Mouse (Mus musculus): ENCODE results near the gene Clec11a.
"Not testable (repeated sequence)": the region's sequence is repeated elsewhere in the genome, so short reads cannot be mapped to it uniquely, and the experiment has no call there.

Gene Clec11a

GRCm38 (mm10) chr7:44322290-44322689, 15.6 kb upstream of the Clec11a start:
- no peak for DNase-seq (ENCODE audit: low read depth, low spot score)

- DNase-seq (ENCODE audit: low read depth, low spot score) = no peak
Measured at GRCm38 (mm10) chr7:44320886-44321285, 14.2 kb upstream of the Clec11a start.

- no peak for DNase-seq (ENCODE audit: low read depth, low spot score)
Measured at GRCm38 (mm10) chr7:44317913-44318312, 11.2 kb upstream of the Clec11a start.

- DNase-seq (ENCODE audit: low read depth, low spot score) = no peak
Measured at GRCm38 (mm10) chr7:44312484-44312883, 5.8 kb upstream of the Clec11a start.

- DNase-seq (ENCODE audit: low read depth, low spot score) = no peak
Measured at GRCm38 (mm10) chr7:44311713-44312304, 5.1 kb upstream of the Clec11a start.

- peak; percentile 49 for DNase-seq (ENCODE audit: low read depth, low spot score)
Measured at GRCm38 (mm10) chr7:44310878-44311712, 4.4 kb upstream of the Clec11a start.

GRCm38 (mm10) chr7:44310285-44310877, 3.7 kb upstream of the Clec11a start:
- DNase-seq (ENCODE audit: low read depth, low spot score) = no peak

- no peak for DNase-seq (ENCODE audit: low read depth, low spot score)
Measured at GRCm38 (mm10) chr7:44309475-44310284, 3.0 kb upstream of the Clec11a start, which contains the start of gene Shank1. Gene Shank1 (plus strand): TSS chr7:44310253.

- DNase-seq (ENCODE audit: low read depth, low spot score) = no peak
Measured at GRCm38 (mm10) chr7:44307261-44308020, 739 bp upstream of the Clec11a start.

GRCm38 (mm10) chr7:44305686-44306085, 1.0 kb downstream of the Clec11a start:
- DNase-seq (ENCODE audit: low read depth, low spot score) = no peak

GRCm38 (mm10) chr7:44304775-44305641, 1.7 kb downstream of the Clec11a start:
- peak; percentile 99 for DNase-seq (ENCODE audit: low read depth, low spot score)

GRCm38 (mm10) chr7:44304463-44304774, 2.3 kb downstream of the Clec11a start:
- no peak for DNase-seq (ENCODE audit: low read depth, low spot score)

GRCm38 (mm10) chr7:44303346-44304340, 3.1 kb downstream of the Clec11a start:
- DNase-seq (ENCODE audit: low read depth, low spot score) = no peak

GRCm38 (mm10) chr7:44297501-44297900, 9.2 kb downstream of the Clec11a start:
- not testable (repeated sequence) for DNase-seq (ENCODE audit: low read depth, low spot score)

GRCm38 (mm10) chr7:44291418-44291817, 15.3 kb downstream of the Clec11a start:
- no peak for DNase-seq (ENCODE audit: low read depth, low spot score)

- no peak for DNase-seq (ENCODE audit: low read depth, low spot score)
Measured at GRCm38 (mm10) chr7:44290986-44291385, 15.7 kb downstream of the Clec11a start.

GRCm38 (mm10) chr7:44287760-44288159, 18.9 kb downstream of the Clec11a start:
- no peak for DNase-seq (ENCODE audit: low read depth, low spot score)

GRCm38 (mm10) chr7:44281586-44281985, 25.1 kb downstream of the Clec11a start:
- DNase-seq (ENCODE audit: low read depth, low spot score) = no peak

- no peak for DNase-seq (ENCODE audit: low read depth, low spot score)
Measured at GRCm38 (mm10) chr7:44280959-44281358, 25.7 kb downstream of the Clec11a start.

Data from mesoderm, embryonic 11.5 days (tissue).